Mouse (Mus musculus): ENCODE results near the gene Cdkal1. TPM values are rescaled to one million over a fixed set of nuclear protein-coding genes. Genes with fewer than 3 reads are reported as not detected.

The Cdkal1 gene
- polyA plus RNA-seq, 1 experiment from 2014 or later = 8.2 TPM

DNA sequence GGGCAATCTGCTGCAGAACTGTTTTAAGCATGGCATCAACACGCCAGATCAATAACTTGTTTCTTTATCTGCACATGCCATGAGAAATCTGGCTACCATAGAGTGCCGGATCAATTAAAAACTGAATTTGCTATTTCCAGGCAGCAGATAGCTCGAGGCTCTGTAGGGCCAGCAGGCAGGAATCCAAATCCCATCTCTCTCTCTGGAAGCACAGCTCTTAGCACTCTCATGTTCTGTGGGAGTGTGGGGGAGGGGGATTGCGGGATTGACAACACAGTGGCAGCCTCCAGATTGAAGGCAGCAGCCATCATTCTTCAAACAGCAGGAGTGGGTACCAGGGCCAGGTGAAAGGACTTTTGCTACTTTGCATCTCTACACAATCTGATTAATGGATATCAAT lies 420.7 kb downstream of the Cdkal1 start:
- Histone ChIP-seq H3K9ac (no peak overlapping the region), H3K36me3 (replicated peaks) (no peaks in the 10 kb centered on the region), H3K9me3 (replicated peaks) (no peaks in the 10 kb centered on the region), H3K4me3 (replicated peaks) (no peak overlapping the region), H3K27me3 (no peaks in the 10 kb centered on the region), H3K4me2 (no peak overlapping the region), H3K4me1 (replicated peaks) (no peaks in the 10 kb centered on the region), H3K27ac (replicated peaks) (no peak overlapping the region)
- WGBS (ENCODE audit: insufficient replicate concordance) = 61% methylated on average over 4 of the region's 4 CpGs
- ATAC-seq (ENCODE audit: insufficient read depth) = no peak

DNA sequence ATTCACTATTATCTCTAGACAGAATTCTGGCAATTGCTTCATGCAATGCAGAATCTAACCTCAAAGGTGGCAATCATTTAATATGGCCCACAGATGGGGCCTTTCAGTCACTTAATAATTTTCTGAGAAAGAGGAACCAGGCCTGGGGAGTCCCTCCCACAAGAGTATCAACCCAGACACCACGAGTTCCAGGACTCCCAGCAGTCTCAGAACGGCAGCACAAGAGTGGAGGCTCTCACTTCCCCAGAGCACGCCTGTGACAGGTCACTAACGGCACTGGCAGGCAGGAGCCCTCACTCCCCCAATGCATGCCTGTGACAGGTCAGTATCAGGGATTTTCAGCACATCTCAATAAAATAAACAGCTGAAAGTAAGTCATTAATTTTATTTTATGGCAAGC lies 424.6 kb downstream of the Cdkal1 start:
- Histone ChIP-seq H3K4me3 (replicated peaks) (no peak overlapping the region), H3K27me3 (no peaks in the 10 kb centered on the region), H3K27ac (replicated peaks) (no peak overlapping the region), H3K4me1 (replicated peaks) (no peaks in the 10 kb centered on the region), H3K36me3 (replicated peaks) (no peaks in the 10 kb centered on the region), H3K4me2 (no peak overlapping the region), H3K9me3 (replicated peaks) (no peaks in the 10 kb centered on the region), H3K9ac (no peak overlapping the region)
- ATAC-seq (ENCODE audit: insufficient read depth) = no peak
- 10% methylated on average over 4 of the region's 4 CpGs for WGBS (ENCODE audit: insufficient replicate concordance)

GRCm38 (mm10) chr13:29429877-29430276 lies 425.6 kb downstream of the Cdkal1 start:
- 67% methylated on average over 4 of the region's 4 CpGs for WGBS (ENCODE audit: insufficient replicate concordance)

DNA sequence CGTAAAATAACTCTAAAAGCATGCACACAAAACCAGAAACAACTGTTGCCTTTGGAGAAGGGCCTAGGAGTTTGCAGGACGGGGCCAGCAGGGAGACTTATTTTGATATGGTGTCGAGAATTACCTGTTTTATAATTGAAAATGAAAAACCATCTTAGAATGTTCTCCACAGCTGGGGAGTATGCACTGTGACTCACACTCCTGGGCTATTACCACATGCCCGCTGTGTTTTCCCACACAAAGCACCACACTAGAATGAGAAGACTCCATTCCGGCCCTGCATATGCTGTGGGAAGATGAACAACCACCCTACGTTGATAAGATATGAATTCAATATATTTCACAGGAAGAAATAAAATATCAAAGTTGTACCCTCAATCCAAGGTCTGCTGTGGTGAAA lies 426.3 kb downstream of the Cdkal1 start:
- no peak for ATAC-seq (ENCODE audit: insufficient read depth)
- no peaks in the 10 kb centered on the region for H3K9me3 ChIP-seq (replicated peaks)
- no peaks in the 10 kb centered on the region for H3K27me3 ChIP-seq
- no peak overlapping the region for H3K4me2 ChIP-seq
- H3K4me3 ChIP-seq (replicated peaks) = no peak overlapping the region
- H3K9ac ChIP-seq = no peak overlapping the region
- no peaks in the 10 kb centered on the region for H3K4me1 ChIP-seq (replicated peaks)
- H3K27ac ChIP-seq (replicated peaks) = no peak overlapping the region
- no peaks in the 10 kb centered on the region for H3K36me3 ChIP-seq (replicated peaks)
- 70% methylated on average over 6 of the region's 6 CpGs for WGBS (ENCODE audit: insufficient replicate concordance)

More at GRCm38 (mm10) chr13:29429877-29430276, 425.6 kb downstream of the Cdkal1 start:
- Histone ChIP-seq H3K9ac (no peak overlapping the region), H3K4me2 (no peak overlapping the region), H3K4me1 (replicated peaks) (no peaks in the 10 kb centered on the region), H3K4me3 (replicated peaks) (no peak overlapping the region), H3K27ac (replicated peaks) (no peak overlapping the region), H3K9me3 (replicated peaks) (no peaks in the 10 kb centered on the region), H3K36me3 (replicated peaks) (no peaks in the 10 kb centered on the region), H3K27me3 (no peaks in the 10 kb centered on the region)
- ATAC-seq (ENCODE audit: insufficient read depth) = no peak

GRCm38 (mm10) chr13:29416450-29417136 lies 438.9 kb downstream of the Cdkal1 start:
- Histone ChIP-seq H3K4me2 (no peak overlapping the region), H3K9me3 (replicated peaks) (no peaks in the 10 kb centered on the region), H3K4me1 (replicated peaks) (no peaks in the 10 kb centered on the region), H3K27ac (replicated peaks) (no peak overlapping the region), H3K36me3 (replicated peaks) (no peaks in the 10 kb centered on the region), H3K4me3 (replicated peaks) (no peak overlapping the region), H3K9ac (no peak overlapping the region), H3K27me3 (no peaks in the 10 kb centered on the region)
- WGBS (ENCODE audit: insufficient replicate concordance) = 60% methylated on average over 8 of the region's 8 CpGs
- no peak for ATAC-seq (ENCODE audit: insufficient read depth)

DNA sequence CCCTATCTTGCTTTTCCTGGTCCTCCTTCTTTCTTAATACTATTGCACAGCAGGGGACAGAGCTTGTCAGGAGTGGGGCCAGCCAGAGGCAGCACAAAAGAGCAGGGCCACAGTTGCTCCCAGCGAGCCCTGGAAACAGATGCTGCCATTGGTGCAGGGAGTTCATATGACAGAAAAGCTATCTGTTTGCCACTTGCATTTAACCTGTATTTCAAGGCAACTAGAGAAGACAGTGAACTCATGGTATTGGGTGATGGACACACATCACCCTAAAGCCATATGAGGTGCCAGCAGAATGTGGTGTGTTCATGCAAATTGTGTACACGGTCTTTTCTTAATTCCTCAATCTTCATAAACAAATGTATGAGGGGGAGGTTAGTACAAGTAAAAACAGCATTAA lies 439.5 kb downstream of the Cdkal1 start:
- H3K9me3 ChIP-seq (replicated peaks) = no peaks in the 10 kb centered on the region
- no peak for ATAC-seq (ENCODE audit: insufficient read depth)
- whole genome bisulfite sequencing (ENCODE audit: insufficient replicate concordance) = 66% methylated on average over 2 of the region's 2 CpGs
- no peaks in the 10 kb centered on the region for H3K36me3 ChIP-seq (replicated peaks)
- no peak overlapping the region for H3K4me2 ChIP-seq
- no peak overlapping the region for H3K27ac ChIP-seq (replicated peaks)
- H3K4me1 ChIP-seq (replicated peaks) = no peaks in the 10 kb centered on the region
- H3K27me3 ChIP-seq = no peaks in the 10 kb centered on the region
- H3K4me3 ChIP-seq (replicated peaks) = no peak overlapping the region
- no peak overlapping the region for H3K9ac ChIP-seq

DNA sequence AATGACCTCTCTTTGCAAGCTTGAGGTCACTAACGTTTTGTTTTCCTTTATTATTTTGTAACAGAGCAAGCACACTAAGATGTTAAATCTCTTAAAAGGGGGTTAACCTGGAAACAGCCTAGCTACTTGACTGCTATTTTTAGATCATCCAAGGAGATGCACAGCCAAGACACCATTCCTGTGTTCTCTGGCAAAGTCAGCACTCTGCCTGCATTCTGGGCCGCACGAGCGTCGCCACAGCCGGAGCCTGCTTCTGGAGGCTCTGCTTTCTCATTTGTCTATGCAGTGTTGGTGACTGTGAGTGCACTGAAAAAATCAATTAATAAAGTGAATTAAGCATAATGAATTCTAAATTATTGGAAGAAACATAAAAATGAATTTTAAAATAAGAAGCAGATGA lies 440.6 kb downstream of the Cdkal1 start:
- no peak overlapping the region for H3K4me2 ChIP-seq
- no peak overlapping the region for H3K27ac ChIP-seq (replicated peaks)
- 81% methylated on average over 6 of the region's 6 CpGs for WGBS (ENCODE audit: insufficient replicate concordance)
- no peaks in the 10 kb centered on the region for H3K27me3 ChIP-seq
- no peak for ATAC-seq (ENCODE audit: insufficient read depth)
- no peak overlapping the region for H3K4me3 ChIP-seq (replicated peaks)
- H3K4me1 ChIP-seq (replicated peaks) = no peaks in the 10 kb centered on the region
- no peaks in the 10 kb centered on the region for H3K9me3 ChIP-seq (replicated peaks)
- H3K9ac ChIP-seq = no peak overlapping the region
- no peaks in the 10 kb centered on the region for H3K36me3 ChIP-seq (replicated peaks)

DNA sequence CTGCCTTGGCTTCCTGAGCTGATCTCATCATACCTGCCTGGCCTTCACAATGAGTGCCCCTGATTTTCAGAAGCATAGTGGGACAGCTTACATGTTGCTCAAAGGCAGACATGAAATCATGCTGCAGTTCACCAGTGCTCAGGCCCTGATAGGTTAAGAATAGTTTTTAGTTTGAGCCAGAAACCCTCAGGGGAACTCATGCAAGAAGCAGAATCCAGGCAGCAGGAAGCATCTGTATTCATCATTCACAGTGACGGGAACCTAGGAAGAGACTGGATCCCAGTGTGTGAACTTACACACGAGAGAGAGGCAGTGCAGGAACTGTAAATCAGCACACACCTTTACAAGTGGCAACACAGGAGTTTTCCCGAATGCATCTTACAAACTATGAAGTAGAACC lies 441.0 kb downstream of the Cdkal1 start:
- Histone ChIP-seq H3K9ac (no peak overlapping the region), H3K4me1 (replicated peaks) (no peaks in the 10 kb centered on the region), H3K27ac (replicated peaks) (no peak overlapping the region), H3K9me3 (replicated peaks) (no peaks in the 10 kb centered on the region), H3K27me3 (no peaks in the 10 kb centered on the region), H3K4me2 (no peak overlapping the region), H3K4me3 (replicated peaks) (no peak overlapping the region), H3K36me3 (replicated peaks) (no peaks in the 10 kb centered on the region)
- WGBS (ENCODE audit: insufficient replicate concordance) = 51% methylated on average over 3 of the region's 3 CpGs
- ATAC-seq (ENCODE audit: insufficient read depth) = no peak

- WGBS (ENCODE audit: insufficient replicate concordance) = 60% methylated on average over 6 of the region's 6 CpGs
- no peaks in the 10 kb centered on the region for H3K9me3 ChIP-seq (replicated peaks)
Measured at GRCm38 (mm10) chr13:29411176-29411575, 444.3 kb downstream of the Cdkal1 start.

GRCm38 (mm10) chr13:29407619-29408018 lies 447.9 kb downstream of the Cdkal1 start:
- no peak overlapping the region for H3K9ac ChIP-seq
- no peak overlapping the region for H3K27ac ChIP-seq (replicated peaks)
- H3K4me3 ChIP-seq (replicated peaks) = no peak overlapping the region
- no peaks in the 10 kb centered on the region for H3K4me1 ChIP-seq (replicated peaks)
- no peaks in the 10 kb centered on the region for H3K36me3 ChIP-seq (replicated peaks)
- ATAC-seq (ENCODE audit: insufficient read depth) = no peak
- no peak overlapping the region for H3K4me2 ChIP-seq
- H3K9me3 ChIP-seq (replicated peaks) = no peaks in the 10 kb centered on the region
- 82% methylated on average over 1 of the region's 1 CpGs for WGBS (ENCODE audit: insufficient replicate concordance)
- H3K27me3 ChIP-seq = no peaks in the 10 kb centered on the region

More at GRCm38 (mm10) chr13:29411176-29411575, 444.3 kb downstream of the Cdkal1 start:
- Histone ChIP-seq H3K9ac (no peak overlapping the region), H3K4me1 (replicated peaks) (no peaks in the 10 kb centered on the region), H3K4me2 (no peak overlapping the region), H3K4me3 (replicated peaks) (no peak overlapping the region), H3K27me3 (no peaks in the 10 kb centered on the region), H3K27ac (replicated peaks) (no peak overlapping the region), H3K36me3 (replicated peaks) (no peaks in the 10 kb centered on the region)
- no peak for ATAC-seq (ENCODE audit: insufficient read depth)

- no peaks in the 10 kb centered on the region for H3K4me1 ChIP-seq (replicated peaks)
- no peaks in the 10 kb centered on the region for H3K9me3 ChIP-seq (replicated peaks)
- H3K27me3 ChIP-seq = no peaks in the 10 kb centered on the region
- ATAC-seq (ENCODE audit: insufficient read depth) = no peak
- H3K4me3 ChIP-seq (replicated peaks) = no peak overlapping the region
- no peaks in the 10 kb centered on the region for H3K36me3 ChIP-seq (replicated peaks)
- H3K9ac ChIP-seq = no peak overlapping the region
- H3K4me2 ChIP-seq = no peak overlapping the region
- no peak overlapping the region for H3K27ac ChIP-seq (replicated peaks)
- WGBS (ENCODE audit: insufficient replicate concordance) = 59% methylated on average over 5 of the region's 5 CpGs
Measured at GRCm38 (mm10) chr13:29405316-29405715, 450.2 kb downstream of the Cdkal1 start.

DNA sequence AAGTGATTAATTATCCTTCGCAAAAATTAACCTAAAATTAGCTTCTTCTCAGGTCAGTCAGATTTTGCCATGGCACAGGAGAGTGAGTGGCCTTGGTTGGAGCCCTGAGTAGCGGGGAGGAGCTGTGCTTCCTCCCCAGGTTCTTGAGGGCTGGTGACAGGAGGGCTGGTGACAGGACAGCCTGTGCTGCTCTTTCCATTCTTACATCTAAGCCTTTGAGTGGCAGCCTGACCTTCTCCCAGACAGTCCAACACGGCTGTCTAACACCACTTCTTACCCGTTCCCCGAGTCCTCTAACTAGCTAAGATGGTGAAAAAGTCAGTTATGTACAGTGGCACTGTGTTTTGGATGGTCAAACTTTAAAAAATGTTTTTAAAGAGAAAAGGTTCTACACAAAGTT lies 452.3 kb downstream of the Cdkal1 start:
- WGBS (ENCODE audit: insufficient replicate concordance) = 64% methylated on average over 5 of the region's 5 CpGs
- Histone ChIP-seq H3K4me2 (no peak overlapping the region), H3K36me3 (replicated peaks) (no peaks in the 10 kb centered on the region), H3K4me3 (replicated peaks) (no peak overlapping the region), H3K27me3 (no peaks in the 10 kb centered on the region), H3K4me1 (replicated peaks) (no peaks in the 10 kb centered on the region), H3K27ac (replicated peaks) (no peak overlapping the region), H3K9ac (no peak overlapping the region), H3K9me3 (replicated peaks) (no peaks in the 10 kb centered on the region)
- ATAC-seq (ENCODE audit: insufficient read depth) = no peak

Measured in liver, embryonic 15.5 days (tissue).